Mouse (Mus musculus): ENCODE data around the gene Amotl2.

Amotl2 gene

GRCm38 (mm10) chr9:102777631-102778591 lies 61.4 kb downstream of the Amotl2 start:
- no peak for DNase-seq (ENCODE audit: low read depth, low spot score)

- DNase-seq (ENCODE audit: low read depth, low spot score), result peak; percentile 67
These were observed 63.0 kb downstream of the Amotl2 start for GRCm38 (mm10) chr9:102779493-102779892.
